Mouse (Mus musculus): Measurements from ENCODE around the gene Ifna13.

Ifna13 gene

GRCm38 (mm10) chr4:88644359-88644758 lies at the start of gene Ifna13:
Ifna13 (minus strand) TSS chr4:88644459.
- DNase-seq (ENCODE audit: low spot score in 2 of 2), result no peak

GRCm38 (mm10) chr4:88693392-88693791 lies 49.1 kb upstream of the Ifna13 start:
- DNase-seq (ENCODE audit: low spot score in 2 of 2), result no peak

- DNase-seq (ENCODE audit: low spot score in 2 of 2), result no peak
Measured at GRCm38 (mm10) chr4:88692537-88692936, 48.3 kb upstream of the Ifna13 start.

GRCm38 (mm10) chr4:88691259-88691658 lies 47.0 kb upstream of the Ifna13 start, which contains the start of gene Ifnab:
Ifnab (minus strand) TSS chr4:88691359.
- DNase-seq (ENCODE audit: low spot score in 2 of 2), result no peak

GRCm38 (mm10) chr4:88683812-88684211 lies 39.6 kb upstream of the Ifna13 start, which contains the start of gene Ifna2:
Ifna2 (minus strand) TSS chr4:88683912.
- no peak for DNase-seq (ENCODE audit: low spot score in 2 of 2)

GRCm38 (mm10) chr4:88681353-88681752 lies 37.1 kb upstream of the Ifna13 start:
- DNase-seq (ENCODE audit: low spot score in 2 of 2), result no peak

- DNase-seq (ENCODE audit: low spot score in 2 of 2), result peak; percentile 37 to 44
Measured at GRCm38 (mm10) chr4:88680362-88680761, 36.1 kb upstream of the Ifna13 start.

- DNase-seq (ENCODE audit: low spot score in 2 of 2), result no peak
Measured at GRCm38 (mm10) chr4:88676824-88677223, 32.6 kb upstream of the Ifna13 start, which contains the start of gene Ifna16. Ifna16 (minus strand) TSS chr4:88676924.

- DNase-seq (ENCODE audit: low spot score in 2 of 2), result no peak
Measured at GRCm38 (mm10) chr4:88655461-88655860, 11.2 kb upstream of the Ifna13 start.

GRCm38 (mm10) chr4:88653644-88654043 lies 9.4 kb upstream of the Ifna13 start:
- no peak for DNase-seq (ENCODE audit: low spot score in 2 of 2)

GRCm38 (mm10) chr4:88642526-88642925 lies 1.7 kb downstream of the Ifna13 start:
- no peak for DNase-seq (ENCODE audit: low spot score in 2 of 2)

- DNase-seq (ENCODE audit: low spot score in 2 of 2), result peak; percentile 89 to 91
Measured at GRCm38 (mm10) chr4:88641077-88641831, 3.0 kb downstream of the Ifna13 start.

- DNase-seq (ENCODE audit: low spot score in 2 of 2), result no peak
Measured at GRCm38 (mm10) chr4:88640704-88641076, 3.6 kb downstream of the Ifna13 start.

- DNase-seq (ENCODE audit: low spot score in 2 of 2), result no peak
Measured at GRCm38 (mm10) chr4:88634311-88634710, 9.9 kb downstream of the Ifna13 start, which contains the start of gene C87499. C87499 (minus strand) TSS chr4:88634411.

GRCm38 (mm10) chr4:88603276-88603675 lies 41.0 kb downstream of the Ifna13 start, which contains the start of gene Ifna12:
Ifna12 (minus strand) TSS chr4:88603376.
- no peak for DNase-seq (ENCODE audit: low spot score in 2 of 2)
